Mouse (Mus musculus) spleen, adult 18-20 months (tissue): ENCODE measurements at regions not wholly inside any gene's neighbourhood (a gene's known extent, or its start where the extent isn't known, plus 50 kb on each side); places are given as distances from the start of the nearest gene placed in this dataset.

Experiments used
- DNase-seq, 2 experiments: peaks; one replicate each; pipeline ENCODE4 v3.0.0; 2022; ENCODE audit warnings: mixed read lengths in 2 of 2

DNA sequence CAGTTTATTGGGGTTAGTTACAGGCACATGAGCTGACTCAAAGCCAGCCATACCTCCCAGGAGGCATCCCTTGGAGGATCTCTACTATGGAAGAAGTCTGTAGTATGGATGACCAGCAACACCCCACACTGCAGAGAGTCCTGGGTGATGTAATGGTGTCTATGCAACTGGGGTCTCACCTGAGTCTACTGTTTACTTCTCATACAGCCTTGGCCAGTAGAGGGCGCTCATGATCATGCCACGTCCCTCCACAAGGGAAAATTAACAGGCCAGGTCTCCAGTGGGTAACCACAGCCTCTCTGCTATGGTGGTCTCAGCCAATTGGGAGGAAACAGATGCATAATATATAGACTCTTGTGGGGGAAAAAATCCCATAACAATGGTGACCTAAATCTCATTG is 111.7 kb downstream of the Cdh26 start:
- DNase-seq: peak in 1 of 2 experiments; percentile 73

DNA sequence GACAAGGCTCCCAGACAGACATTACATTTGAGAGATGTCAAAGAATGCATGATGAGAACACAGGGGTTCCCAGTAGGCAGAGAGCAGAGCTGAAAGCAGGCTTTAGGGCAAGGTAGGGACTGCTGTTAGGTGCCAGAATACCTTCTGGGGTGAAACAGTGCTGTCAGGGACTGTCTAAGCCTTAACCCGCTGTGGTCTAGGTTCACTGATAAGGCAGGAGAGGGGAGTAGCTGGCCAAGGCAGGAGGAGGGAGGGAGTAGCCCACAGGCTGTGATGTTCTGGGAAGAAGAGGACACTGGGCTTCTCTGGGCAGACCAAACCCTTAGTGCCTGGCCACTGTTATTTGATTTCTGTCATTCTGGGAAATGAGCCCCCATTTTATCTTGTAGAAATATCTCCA is 114.1 kb downstream of the Cdh26 start:
- DNase-seq: no peak

GRCm38 (mm10) chr2:178545601-178546352 is 115.4 kb downstream of the Cdh26 start:
- no peak for DNase-seq

DNA sequence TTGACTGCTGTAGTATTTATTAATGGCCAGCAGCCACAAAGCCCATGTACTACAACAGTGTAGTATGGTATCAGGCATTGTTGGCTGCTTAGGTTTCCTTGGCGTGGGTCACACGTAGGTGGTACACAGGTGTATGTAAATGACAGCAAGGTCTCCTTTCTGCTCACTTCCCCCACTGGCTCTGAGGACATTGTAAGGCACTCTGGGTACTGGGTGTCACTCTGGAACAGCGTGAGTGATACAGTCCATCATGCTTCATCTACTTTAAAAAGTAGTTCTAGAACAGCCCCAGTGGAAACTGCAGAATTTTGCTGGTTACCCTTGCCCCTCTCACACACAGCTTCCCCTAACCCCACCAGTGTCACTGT is 116.0 kb downstream of the Cdh26 start:
- DNase-seq: no peak

DNA sequence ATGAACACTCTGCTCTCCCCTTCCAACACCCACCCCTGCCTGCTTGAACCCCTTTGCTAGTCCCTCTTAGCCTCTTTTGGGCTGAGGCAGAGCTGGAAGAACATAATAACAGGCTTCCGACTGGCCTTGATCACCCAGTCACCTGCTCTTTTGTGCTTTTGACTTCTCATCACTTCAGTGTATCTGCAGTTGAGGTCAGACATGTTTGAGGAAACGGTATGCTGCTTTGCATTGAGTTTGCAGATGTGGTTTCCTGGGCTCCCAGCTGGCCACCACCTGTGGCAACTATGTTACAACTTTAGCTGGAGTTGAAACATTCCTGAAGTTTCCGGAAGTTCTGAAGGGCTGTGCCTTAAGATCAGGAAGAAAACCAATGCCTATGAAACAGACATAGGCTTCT is 116.6 kb downstream of the Cdh26 start:
- DNase-seq: peak in 1 of 2 experiments; percentile 32

DNA sequence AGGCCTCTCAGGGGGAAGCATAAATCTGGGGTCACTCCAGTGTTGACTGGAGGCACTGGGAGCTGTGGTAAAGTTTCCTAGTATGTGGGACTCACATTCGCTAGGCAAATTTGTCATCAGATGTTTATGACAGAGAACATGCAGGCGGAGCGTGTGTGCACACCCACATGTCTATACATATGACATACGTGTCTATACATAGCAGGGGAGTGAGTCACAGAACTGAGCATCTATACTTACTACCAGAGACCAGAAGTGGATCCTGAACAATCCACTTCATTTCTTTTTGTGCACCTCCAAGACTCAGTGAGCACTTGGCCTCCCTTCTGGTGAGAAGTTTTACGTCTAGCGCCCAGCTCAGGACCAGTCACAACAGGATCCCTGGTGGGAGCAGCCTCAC is 118.6 kb downstream of the Cdh26 start:
- DNase-seq: no peak

DNA sequence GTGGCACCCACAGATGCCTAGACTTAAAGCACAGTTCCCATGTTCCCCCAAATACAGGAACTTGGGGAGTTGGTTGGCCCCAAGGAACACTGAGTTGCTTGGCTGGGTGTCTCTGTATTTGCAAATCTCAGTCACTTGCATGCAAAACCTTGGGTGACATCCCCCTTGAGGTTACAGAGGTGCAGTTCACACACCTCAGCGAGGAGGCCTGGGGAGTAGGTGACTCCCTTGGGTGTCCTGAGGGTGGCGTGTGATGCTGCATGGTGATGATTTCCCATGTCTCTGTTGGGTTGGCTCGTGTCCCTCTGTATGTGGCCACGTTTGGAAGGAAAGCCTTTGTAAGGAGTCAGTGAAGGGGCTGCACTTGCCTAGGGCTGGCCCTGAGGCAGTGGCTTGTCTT is 123.4 kb downstream of the Cdh26 start:
- peak; percentile 32 to 51 for DNase-seq

GRCm38 (mm10) chr2:178555692-178556340 is 125.5 kb downstream of the Cdh26 start:
- peak in 1 of 2 experiments; percentile 7 for DNase-seq

DNA sequence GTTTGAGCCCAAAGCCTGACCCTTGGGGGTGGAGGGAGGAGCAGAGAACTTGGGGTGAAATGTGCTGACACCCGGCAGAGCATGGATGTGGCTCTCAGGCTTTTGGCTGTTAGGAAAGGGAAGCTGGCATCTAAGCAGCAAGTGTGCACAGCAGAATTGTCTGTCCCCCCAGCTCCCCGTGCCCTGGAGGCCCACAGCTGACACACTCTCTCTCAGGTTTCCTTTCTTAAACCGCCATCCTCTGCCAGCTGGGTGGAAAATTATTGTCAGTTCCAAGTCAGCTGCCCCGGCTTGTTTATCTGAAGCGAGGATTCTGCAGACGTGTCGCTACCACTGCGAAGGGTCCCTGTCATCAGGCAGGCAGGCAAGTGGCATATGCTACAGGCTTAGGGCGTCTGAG is 127.6 kb downstream of the Cdh26 start:
- no peak for DNase-seq

- peak in 1 of 2 experiments; percentile 1 for DNase-seq
Measured at GRCm38 (mm10) chr2:178563287-178563686, 133.0 kb downstream of the Cdh26 start.

DNA sequence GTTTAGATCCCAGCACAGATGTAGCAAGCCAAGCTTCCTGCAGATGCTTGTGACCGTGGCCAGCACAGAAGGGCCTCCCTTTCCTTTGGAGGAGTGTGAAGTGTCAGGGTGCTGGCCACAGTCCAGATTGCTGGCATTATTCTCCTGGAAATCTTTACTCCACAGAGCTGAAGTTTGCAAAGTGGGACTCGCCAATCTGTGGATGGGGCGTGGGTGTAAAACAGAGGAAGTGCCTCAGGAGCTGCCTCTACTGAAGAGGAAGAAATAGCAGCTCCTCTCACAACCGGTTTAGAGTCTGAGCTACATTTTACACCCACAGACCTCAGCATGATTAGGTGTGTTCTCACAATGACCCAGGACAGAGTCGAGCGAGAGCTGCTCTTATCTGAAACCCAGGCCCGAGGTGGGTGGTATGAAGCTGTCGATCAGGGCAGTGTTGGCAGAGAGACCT is 135.1 kb downstream of the Cdh26 start:
- DNase-seq: peak in 1 of 2 experiments; percentile 22

GRCm38 (mm10) chr2:178567493-178567892 is 137.2 kb downstream of the Cdh26 start:
- DNase-seq: no peak

DNA sequence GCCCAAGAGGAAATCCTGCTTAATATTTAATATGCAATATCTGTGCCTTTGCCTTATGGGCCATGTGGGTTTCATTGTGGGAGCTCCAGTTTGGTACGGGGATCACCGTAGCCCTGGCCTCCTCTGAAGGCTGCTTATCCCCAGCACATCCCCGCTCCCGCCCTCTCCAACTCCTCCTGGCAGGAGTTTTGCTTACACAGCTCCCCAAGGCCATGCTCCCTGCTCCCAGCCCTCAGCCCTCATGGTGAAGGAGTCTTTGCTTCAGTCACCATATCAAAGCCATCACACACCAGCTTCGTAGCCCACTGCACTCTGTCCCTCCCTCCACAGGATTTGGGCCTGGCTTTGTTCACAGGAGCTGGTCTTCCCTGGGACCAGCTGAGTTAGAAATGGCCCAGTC is 142.0 kb downstream of the Cdh26 start:
- DNase-seq: no peak

DNA sequence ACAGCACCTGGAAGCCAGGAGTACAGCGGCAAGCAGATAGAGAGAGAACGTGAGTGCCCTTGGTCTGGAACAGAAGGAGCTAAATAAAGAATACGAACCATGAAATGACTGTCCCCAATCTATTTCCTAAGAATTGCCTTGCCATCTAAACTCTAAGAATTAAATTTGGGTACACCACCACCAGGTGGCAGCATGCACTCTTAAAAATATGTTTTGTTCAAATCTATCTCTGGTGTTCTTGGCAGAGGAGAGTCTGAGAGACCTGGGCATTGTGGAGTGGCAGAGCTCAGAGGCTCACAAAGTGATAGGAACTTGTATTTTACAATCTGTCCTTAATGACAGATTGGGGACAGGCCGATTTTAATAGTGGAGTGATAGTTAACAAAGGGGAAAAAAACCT is 144.5 kb downstream of the Cdh26 start:
- peak in 1 of 2 experiments; percentile 63 for DNase-seq

GRCm38 (mm10) chr2:178575403-178575802 is 145.1 kb downstream of the Cdh26 start:
- DNase-seq: no peak

- no peak for DNase-seq
Measured at GRCm38 (mm10) chr2:178576067-178576466, 145.7 kb downstream of the Cdh26 start.

DNA sequence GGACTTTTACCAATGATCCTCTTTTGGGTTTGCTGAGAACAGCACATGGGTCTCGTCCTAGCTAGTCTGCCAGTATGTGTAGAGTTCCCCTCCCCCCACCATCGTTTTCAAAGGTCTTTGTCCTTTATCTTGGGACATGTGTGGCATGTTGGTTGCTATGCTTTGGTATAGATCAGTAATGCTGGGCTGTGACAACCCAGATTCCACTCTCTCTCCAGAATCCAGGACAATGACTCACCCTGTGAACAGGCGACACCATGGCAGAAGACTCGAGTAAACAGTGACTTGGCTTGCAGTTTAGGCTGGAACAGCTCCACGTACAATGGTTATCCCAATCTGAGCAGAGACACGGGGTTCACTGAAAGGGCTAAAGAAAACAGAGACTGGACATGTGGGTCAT is 149.2 kb downstream of the Cdh26 start:
- DNase-seq: no peak

DNA sequence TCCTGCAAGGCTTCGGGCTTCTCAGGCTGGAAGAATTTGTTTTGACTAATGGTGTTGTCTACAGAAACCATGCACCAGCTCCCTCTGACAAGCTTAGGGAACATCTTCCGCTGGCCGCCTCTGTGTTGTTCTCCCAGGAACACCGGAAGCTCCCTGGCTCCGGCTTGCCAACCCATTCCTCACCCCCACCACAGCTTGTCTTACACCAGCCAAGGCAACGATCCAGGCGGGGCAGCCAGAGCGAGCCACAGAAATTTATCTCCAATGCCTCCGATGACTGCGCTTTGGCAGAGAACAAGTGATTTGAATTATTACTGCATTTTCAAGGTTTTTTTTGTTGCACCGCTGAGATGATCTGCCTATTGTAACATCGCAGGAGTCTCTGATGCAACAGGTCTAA is 151.0 kb downstream of the Cdh26 start:
- DNase-seq: no peak

- no peak for DNase-seq
Measured at GRCm38 (mm10) chr2:178584970-178585566, 154.7 kb downstream of the Cdh26 start.

GRCm38 (mm10) chr2:178587134-178587636 is 156.9 kb downstream of the Cdh26 start:
- DNase-seq: no peak

GRCm38 (mm10) chr2:178593743-178594142 is 163.4 kb downstream of the Cdh26 start:
- no peak for DNase-seq

- DNase-seq: no peak
Measured at GRCm38 (mm10) chr2:178594177-178594576, 163.8 kb downstream of the Cdh26 start.

GRCm38 (mm10) chr2:178596312-178597083 is 166.2 kb downstream of the Cdh26 start:
- DNase-seq: no peak
